Mouse (Mus musculus): ENCODE results near the gene Crip3. TPM values are rescaled to one million over a fixed set of nuclear protein-coding genes. Genes with fewer than 3 reads are reported as not detected.

The Crip3 gene
- polyA plus RNA-seq, 1 experiment from 2014 or later, result 3.0 TPM

DNA sequence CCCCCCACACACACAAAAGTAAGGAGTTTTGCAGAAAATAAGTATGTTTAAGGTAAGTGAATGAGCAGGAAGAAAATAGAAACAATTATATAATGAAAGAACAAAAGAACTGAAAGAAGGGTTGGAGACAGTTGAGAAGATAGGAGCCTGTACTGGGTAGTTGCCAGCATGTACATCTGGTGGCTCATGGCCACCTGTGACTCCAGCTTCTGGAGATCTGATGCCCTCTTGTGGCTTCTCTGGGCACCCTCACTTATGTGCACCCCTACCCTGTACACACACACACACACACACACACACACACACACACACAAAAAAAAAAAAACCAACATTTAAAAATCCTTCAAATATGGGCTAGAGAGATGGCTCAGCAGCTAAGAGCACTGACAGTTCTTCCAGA lies 9.0 kb upstream of the Crip3 start:
- no peaks in the 10 kb centered on the region; the same call in 1 of the 2 replicates for H3K36me3 ChIP-seq (ENCODE audit: control insufficient read depth, insufficient read depth, low read length)
- H3K9ac ChIP-seq (ENCODE audit: low read depth, low read length), result no peak overlapping the region
- H3K4me2 ChIP-seq (ENCODE audit: low read length), result no peak overlapping the region
- no peak for ATAC-seq
- no peaks in the 10 kb centered on the region for H3K9me3 ChIP-seq (replicated peaks; ENCODE audit: control insufficient read depth, low read length, poor library complexity, severe bottlenecking)
- no peak overlapping the region for H3K4me3 ChIP-seq (ENCODE audit: low read depth, low read length)
- H3K27ac ChIP-seq (ENCODE audit: low read length), result no peak overlapping the region
- H3K27me3 ChIP-seq (ENCODE audit: control insufficient read depth, insufficient read depth, low read depth, low read length), result no peaks in the 10 kb centered on the region
- no peaks in the 10 kb centered on the region for H3K4me1 ChIP-seq (ENCODE audit: control insufficient read depth, insufficient read depth, low read length)

DNA sequence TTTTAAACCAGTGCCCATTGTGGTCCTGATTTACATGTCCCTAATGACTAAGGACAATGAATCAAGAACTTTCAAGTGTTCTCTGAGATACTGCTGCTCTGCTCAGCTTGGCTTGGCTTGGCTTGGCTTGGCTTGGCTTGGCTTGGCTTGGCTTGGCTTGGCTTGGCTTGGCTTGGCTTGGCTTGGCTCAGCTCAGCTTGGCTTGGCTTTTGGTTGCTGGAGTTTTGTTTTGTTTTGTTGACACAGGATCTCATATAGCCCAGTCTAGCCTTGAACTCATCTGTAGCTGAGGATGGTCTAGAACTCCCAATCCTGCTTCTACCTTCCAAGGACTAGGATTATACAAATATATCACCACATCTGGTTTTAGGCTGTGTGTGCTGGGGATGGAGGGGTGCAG lies 2.2 kb upstream of the Crip3 start:
- ATAC-seq, result no peak
- H3K27me3 ChIP-seq (ENCODE audit: control insufficient read depth, insufficient read depth, low read depth, low read length), result no peaks in the 10 kb centered on the region
- H3K9me3 ChIP-seq (replicated peaks; ENCODE audit: control insufficient read depth, low read length, poor library complexity, severe bottlenecking), result no peaks in the 10 kb centered on the region
- no peak overlapping the region for H3K27ac ChIP-seq (ENCODE audit: low read length)
- H3K4me3 ChIP-seq (ENCODE audit: low read depth, low read length), result no peak overlapping the region
- no peak overlapping the region for H3K4me2 ChIP-seq (ENCODE audit: low read length)
- no peaks in the 10 kb centered on the region for H3K36me3 ChIP-seq (ENCODE audit: control insufficient read depth, insufficient read depth, low read length)
- no peaks in the 10 kb centered on the region for H3K4me1 ChIP-seq (ENCODE audit: control insufficient read depth, insufficient read depth, low read length)
- no peak overlapping the region for H3K9ac ChIP-seq (ENCODE audit: low read depth, low read length)

GRCm38 (mm10) chr17:46433627-46434026 lies 4.9 kb downstream of the Crip3 start:
- Histone ChIP-seq H3K9me3 (replicated peaks; ENCODE audit: control insufficient read depth, low read length, poor library complexity, severe bottlenecking) (no peaks in the 10 kb centered on the region), H3K9ac (ENCODE audit: low read depth, low read length) (no peak overlapping the region), H3K36me3 (ENCODE audit: control insufficient read depth, insufficient read depth, low read length) (no peaks in the 10 kb centered on the region), H3K27me3 (ENCODE audit: control insufficient read depth, insufficient read depth, low read depth, low read length) (0 out of 2 replicates have a peak, but pooled peaks cover 2% of the 10 kb centered on the region), H3K4me1 (ENCODE audit: control insufficient read depth, insufficient read depth, low read length) (no peaks in the 10 kb centered on the region), H3K4me3 (ENCODE audit: low read depth, low read length) (0 out of 2 replicates have a peak overlapping the region, but pooled peaks have one; percentile 9), H3K27ac (ENCODE audit: low read length) (no peak overlapping the region), H3K4me2 (ENCODE audit: low read length) (peak overlapping the region; percentile 38)
- 2% methylated on average over 17 of the region's 17 CpGs for WGBS
- ATAC-seq, result no peak

DNA sequence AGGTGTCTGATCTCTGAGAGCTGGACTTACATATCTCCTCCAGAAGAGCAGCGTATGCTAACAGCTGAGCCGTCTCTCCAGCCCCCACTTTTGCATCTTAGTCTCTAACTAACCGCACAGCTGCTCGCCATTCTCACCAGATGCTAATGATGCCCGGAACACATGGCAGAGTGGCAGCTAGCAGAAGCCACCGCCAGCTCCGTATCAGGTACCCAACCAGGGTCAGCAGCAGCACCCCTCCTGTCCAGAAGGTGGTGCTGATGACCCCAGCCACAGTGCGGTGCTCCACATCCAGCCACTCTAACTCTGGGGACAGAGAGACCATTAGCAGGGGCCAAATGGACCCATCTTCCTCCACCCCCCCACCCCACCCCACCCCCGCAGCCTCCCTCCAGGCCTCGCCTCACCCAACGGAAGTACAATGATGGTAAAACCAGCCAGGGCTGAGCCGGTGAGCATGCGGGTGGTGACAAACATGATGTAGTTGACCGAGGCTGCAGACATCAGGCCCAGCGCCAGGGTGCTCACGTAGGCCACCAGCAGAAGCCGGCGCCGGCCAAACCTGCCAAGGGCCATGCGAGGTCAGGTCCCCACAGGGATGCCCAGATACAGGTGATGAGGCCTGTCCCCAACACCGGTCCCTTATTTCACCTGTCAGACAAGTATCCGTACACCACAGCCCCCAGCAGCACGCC lies 8.1 kb downstream of the Crip3 start:
- Histone ChIP-seq H3K27me3 (ENCODE audit: control insufficient read depth, insufficient read depth, low read depth, low read length) (0 out of 2 replicates have a peak, but pooled peaks cover 2% of the 10 kb centered on the region), H3K9me3 (replicated peaks; ENCODE audit: control insufficient read depth, low read length, poor library complexity, severe bottlenecking) (no peaks in the 10 kb centered on the region), H3K4me1 (ENCODE audit: control insufficient read depth, insufficient read depth, low read length) (no peaks in the 10 kb centered on the region), H3K36me3 (ENCODE audit: control insufficient read depth, insufficient read depth, low read length) (no peaks in the 10 kb centered on the region), H3K27ac (ENCODE audit: low read length) (no peak overlapping the region), H3K9ac (ENCODE audit: low read depth, low read length) (no peak overlapping the region), H3K4me2 (ENCODE audit: low read length) (peak overlapping the region; percentile 9; the same call in 1 of the 2 replicates), H3K4me3 (ENCODE audit: low read depth, low read length) (no peak overlapping the region)
- peak; percentile 64 for ATAC-seq
- WGBS, result 26% methylated on average over 23 of the region's 23 CpGs

- Histone ChIP-seq H3K9ac (ENCODE audit: low read depth, low read length) (no peak within 1 kb of the TSS), H3K27ac (ENCODE audit: low read length) (no peak within 1 kb of the TSS), H3K4me2 (ENCODE audit: low read length) (no peak within 1 kb of the TSS), H3K4me1 (ENCODE audit: control insufficient read depth, insufficient read depth, low read length) (no peaks in the 10 kb centered on the region), H3K9me3 (replicated peaks; ENCODE audit: control insufficient read depth, low read length, poor library complexity, severe bottlenecking) (no peaks in the 10 kb centered on the region), H3K27me3 (ENCODE audit: control insufficient read depth, insufficient read depth, low read depth, low read length) (peaks cover 2% of the 10 kb centered on the region; the same call in 1 of the 2 replicates), H3K36me3 (ENCODE audit: control insufficient read depth, insufficient read depth, low read length) (no peaks in the 10 kb centered on the region), H3K4me3 (ENCODE audit: low read depth, low read length) (no peak within 1 kb of the TSS)
- no peak for ATAC-seq
- 90% methylated on average over 4 of the region's 4 CpGs for WGBS
Measured at GRCm38 (mm10) chr17:46438298-46438873, 9.7 kb downstream of the Crip3 start, which contains the start of gene Slc22a7. Gene Slc22a7 (minus strand): TSS chr17:46438457.

GRCm38 (mm10) chr17:46439176-46439575 lies 10.4 kb downstream of the Crip3 start:
- no peak for ATAC-seq

DNA sequence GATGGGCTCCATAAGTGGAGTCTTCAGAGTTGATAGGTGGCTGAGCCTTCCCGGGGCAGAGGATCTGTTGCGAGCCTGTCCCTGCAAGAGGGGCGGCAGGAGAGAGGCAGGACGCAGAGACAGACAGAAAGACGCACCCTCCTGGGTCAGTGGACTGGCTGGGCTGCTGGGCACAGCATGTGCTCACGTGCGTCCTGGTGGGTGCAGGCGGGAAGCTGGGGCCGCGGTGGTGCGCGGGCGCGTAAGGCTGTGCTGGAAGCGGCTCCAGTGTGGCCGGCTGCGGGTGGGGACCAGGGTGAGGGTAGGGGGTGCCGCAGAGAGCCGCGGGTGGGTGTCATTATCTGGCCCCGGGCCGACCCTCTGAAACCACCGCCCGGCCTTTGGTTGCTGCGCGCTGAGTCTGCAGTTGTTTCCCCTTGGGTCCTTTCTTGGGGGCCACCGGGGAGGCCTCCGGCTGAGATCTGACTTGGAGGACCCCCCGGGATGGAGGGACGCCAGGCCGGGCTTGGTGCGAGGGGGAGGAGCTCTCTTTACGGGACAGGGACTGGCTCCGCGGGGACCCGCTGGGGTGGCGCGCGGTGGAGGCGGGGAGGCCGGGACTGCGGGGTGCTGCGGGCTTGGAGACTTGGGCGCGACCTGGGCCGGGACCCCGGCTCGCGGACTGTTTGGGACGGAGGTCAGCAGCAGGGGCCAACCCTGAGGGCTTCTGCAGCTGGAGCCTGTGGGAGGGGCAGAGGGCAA lies 16.3 kb downstream of the Crip3 start:
- no peak overlapping the region for H3K4me3 ChIP-seq (ENCODE audit: low read depth, low read length)
- H3K4me2 ChIP-seq (ENCODE audit: low read length), result peak overlapping the region; percentile 14; the same call in 1 of the 2 replicates
- peaks cover 21% of the 10 kb centered on the region for H3K27me3 ChIP-seq (ENCODE audit: control insufficient read depth, insufficient read depth, low read depth, low read length)
- H3K4me1 ChIP-seq (ENCODE audit: control insufficient read depth, insufficient read depth, low read length), result no peaks in the 10 kb centered on the region
- no peak overlapping the region for H3K27ac ChIP-seq (ENCODE audit: low read length)
- WGBS, result 8% methylated on average over 49 of the region's 50 CpGs
- no peak overlapping the region; the same call in 1 of the 2 replicates for H3K9ac ChIP-seq (ENCODE audit: low read depth, low read length)
- peaks cover 14% of the 10 kb centered on the region for H3K36me3 ChIP-seq (ENCODE audit: control insufficient read depth, insufficient read depth, low read length)
- no peak for ATAC-seq
- no peaks in the 10 kb centered on the region for H3K9me3 ChIP-seq (replicated peaks; ENCODE audit: control insufficient read depth, low read length, poor library complexity, severe bottlenecking)

More at GRCm38 (mm10) chr17:46439176-46439575, 10.4 kb downstream of the Crip3 start:
- no peaks in the 10 kb centered on the region for H3K9me3 ChIP-seq (replicated peaks; ENCODE audit: control insufficient read depth, low read length, poor library complexity, severe bottlenecking)
- H3K36me3 ChIP-seq (ENCODE audit: control insufficient read depth, insufficient read depth, low read length), result no peaks in the 10 kb centered on the region
- H3K27me3 ChIP-seq (ENCODE audit: control insufficient read depth, insufficient read depth, low read depth, low read length), result peaks cover 2% of the 10 kb centered on the region; the same call in 1 of the 2 replicates
- 90% methylated on average over 10 of the region's 10 CpGs for WGBS
- no peak overlapping the region for H3K27ac ChIP-seq (ENCODE audit: low read length)
- H3K4me1 ChIP-seq (ENCODE audit: control insufficient read depth, insufficient read depth, low read length), result no peaks in the 10 kb centered on the region
- H3K9ac ChIP-seq (ENCODE audit: low read depth, low read length), result no peak overlapping the region
- H3K4me3 ChIP-seq (ENCODE audit: low read depth, low read length), result no peak overlapping the region
- H3K4me2 ChIP-seq (ENCODE audit: low read length), result no peak overlapping the region

- Histone ChIP-seq H3K27ac (ENCODE audit: low read length) (no peak overlapping the region), H3K4me3 (ENCODE audit: low read depth, low read length) (no peak overlapping the region), H3K9me3 (replicated peaks; ENCODE audit: control insufficient read depth, low read length, poor library complexity, severe bottlenecking) (no peaks in the 10 kb centered on the region), H3K27me3 (ENCODE audit: control insufficient read depth, insufficient read depth, low read depth, low read length) (peaks cover 21% of the 10 kb centered on the region), H3K4me1 (ENCODE audit: control insufficient read depth, insufficient read depth, low read length) (no peaks in the 10 kb centered on the region), H3K36me3 (ENCODE audit: control insufficient read depth, insufficient read depth, low read length) (peaks cover 16% of the 10 kb centered on the region), H3K4me2 (ENCODE audit: low read length) (no peak overlapping the region), H3K9ac (ENCODE audit: low read depth, low read length) (no peak overlapping the region)
- ATAC-seq, result no peak
- 91% methylated on average over 16 of the region's 16 CpGs for WGBS
Measured at GRCm38 (mm10) chr17:46446264-46446663, 17.5 kb downstream of the Crip3 start.

- H3K4me3 ChIP-seq (ENCODE audit: low read depth, low read length), result no peak overlapping the region
- peaks cover 24% of the 10 kb centered on the region for H3K4me1 ChIP-seq (ENCODE audit: control insufficient read depth, insufficient read depth, low read length)
- 38% methylated on average over 5 of the region's 5 CpGs for WGBS
- no peak overlapping the region for H3K4me2 ChIP-seq (ENCODE audit: low read length)
- no peak overlapping the region for H3K9ac ChIP-seq (ENCODE audit: low read depth, low read length)
- peaks cover 2% of the 10 kb centered on the region; the same call in 1 of the 2 replicates for H3K27me3 ChIP-seq (ENCODE audit: control insufficient read depth, insufficient read depth, low read depth, low read length)
- no peak overlapping the region for H3K27ac ChIP-seq (ENCODE audit: low read length)
- no peaks in the 10 kb centered on the region for H3K9me3 ChIP-seq (replicated peaks; ENCODE audit: control insufficient read depth, low read length, poor library complexity, severe bottlenecking)
- H3K36me3 ChIP-seq (ENCODE audit: control insufficient read depth, insufficient read depth, low read length), result peaks cover 2% of the 10 kb centered on the region; the same call in 1 of the 2 replicates
- no peak for ATAC-seq
Measured at GRCm38 (mm10) chr17:46452683-46453082, 24.0 kb downstream of the Crip3 start.

All from midbrain, embryonic 16.5 days (tissue).